Mouse (Mus musculus) midbrain, embryonic 16.5 days (tissue): ENCODE results near the gene Hbs1l. TPM values are rescaled to one million over a fixed set of nuclear protein-coding genes. Genes with fewer than 3 reads are reported as not detected.

Experiments
- ATAC-seq: fragments of 200-750 bp; cut with Nextera tagmentation; 2 replicates; pipeline ENCODE4 v1.8.0; 2017; ENCODE audit warnings: moderate TSS enrichment
- H3K27ac ChIP-seq: fragments of 300-500 bp; sonication (generic); 2 replicates; pipeline ENCODE4 v1.5.1; 2014; ENCODE audit warnings: mild to moderate bottlenecking, low read length, mixed read lengths
- H3K27me3 ChIP-seq: fragments of 300-500 bp; sonication (generic); 2 replicates; pipeline ENCODE4 v1.6.1; 2014; ENCODE audit warnings: low read depth, low read length, mixed read lengths; ENCODE audit not compliant: control insufficient read depth, insufficient read depth
- H3K36me3 ChIP-seq: fragments of 300-500 bp; sonication (generic); 2 replicates; pipeline ENCODE4 v1.6.1; 2014; ENCODE audit warnings: mild to moderate bottlenecking, low read length, moderate library complexity, mixed read lengths; ENCODE audit not compliant: control insufficient read depth, insufficient read depth
- H3K4me1 ChIP-seq: fragments of 300-500 bp; sonication (generic); 2 replicates; pipeline ENCODE4 v1.6.1; 2014; ENCODE audit warnings: mild to moderate bottlenecking, low read length, mixed read lengths; ENCODE audit not compliant: control insufficient read depth, insufficient read depth
- H3K4me2 ChIP-seq: fragments of 300-500 bp; sonication (generic); 2 replicates; pipeline ENCODE4 v1.6.1; 2014; ENCODE audit warnings: mild to moderate bottlenecking, low read length, mixed read lengths
- H3K4me3 ChIP-seq: fragments of 300-500 bp; sonication (generic); 2 replicates; pipeline ENCODE4 v1.5.1; 2014; ENCODE audit warnings: low read depth, mild to moderate bottlenecking, low read length, moderate library complexity, mixed read lengths
- H3K9ac ChIP-seq: fragments of 300-500 bp; sonication (generic); 2 replicates; pipeline ENCODE4 v1.6.1; 2014; ENCODE audit warnings: low read depth, low read length, mixed read lengths
- H3K9me3 ChIP-seq: fragments of 300-500 bp; sonication (generic); replicated peaks from 2 replicates; pipeline ENCODE4 v1.6.1; 2014; ENCODE audit warnings: mild to moderate bottlenecking, low read length, mixed read lengths; ENCODE audit not compliant: control insufficient read depth, poor library complexity, severe bottlenecking
- WGBS: fragments of 180-500 bp; shearing (Covaris S2); extraction: QIAGEN DNeasy Blood & Tissue Kit; methylation state at CpG from one replicate; pipeline ENCODE4 v1.1.7; 2014; 5-methylcytosine and 5-hydroxymethylcytosine counted together
- polyA plus RNA-seq: library from polyadenylated mRNA; unstranded; fragments of >200 nt; fragmentation: Nextera tagmentation; extraction: Ambion mirVana; gene quantifications from 2 replicates; pipeline ENCODE4 v1.2.1, GENCODE M21; 2015

The Hbs1l gene
- polyA plus RNA-seq, 1 experiment from 2014 or later: 89.3 TPM

- WGBS: 93% methylated on average over 2 of the region's 2 CpGs
Observed at GRCm38 (mm10) chr10:21267452-21267851, 28.3 kb upstream of the Hbs1l start.

GRCm38 (mm10) chr10:21268786-21269410 is 26.9 kb upstream of the Hbs1l start:
- no peak overlapping the region for H3K27ac ChIP-seq
- no peaks in the 10 kb centered on the region for H3K9me3 ChIP-seq
- ATAC-seq: no peak
- no peak overlapping the region for H3K4me3 ChIP-seq
- H3K4me2 ChIP-seq: no peak overlapping the region
- H3K36me3 ChIP-seq: no peaks in the 10 kb centered on the region
- no peak overlapping the region for H3K9ac ChIP-seq
- no peaks in the 10 kb centered on the region for H3K4me1 ChIP-seq
- no peaks in the 10 kb centered on the region for H3K27me3 ChIP-seq
- WGBS: 86% methylated on average over 6 of the region's 6 CpGs

More at GRCm38 (mm10) chr10:21267452-21267851, 28.3 kb upstream of the Hbs1l start:
- Histone ChIP-seq H3K27me3 (no peaks in the 10 kb centered on the region), H3K27ac (no peak overlapping the region), H3K4me1 (no peaks in the 10 kb centered on the region), H3K9me3 (no peaks in the 10 kb centered on the region), H3K4me2 (no peak overlapping the region), H3K4me3 (no peak overlapping the region), H3K9ac (no peak overlapping the region), H3K36me3 (no peaks in the 10 kb centered on the region)
- ATAC-seq: no peak

GRCm38 (mm10) chr10:21269920-21270319 is 25.9 kb upstream of the Hbs1l start:
- Histone ChIP-seq H3K4me2 (no peak overlapping the region), H3K9me3 (no peaks in the 10 kb centered on the region), H3K4me3 (no peak overlapping the region), H3K9ac (no peak overlapping the region), H3K27ac (no peak overlapping the region), H3K4me1 (no peaks in the 10 kb centered on the region), H3K27me3 (no peaks in the 10 kb centered on the region), H3K36me3 (no peaks in the 10 kb centered on the region)
- no peak for ATAC-seq
- 93% methylated on average over 2 of the region's 2 CpGs for WGBS

- Histone ChIP-seq H3K27ac (no peak overlapping the region), H3K4me1 (no peaks in the 10 kb centered on the region), H3K36me3 (no peaks in the 10 kb centered on the region), H3K9me3 (no peaks in the 10 kb centered on the region), H3K27me3 (no peaks in the 10 kb centered on the region), H3K4me2 (no peak overlapping the region), H3K4me3 (no peak overlapping the region), H3K9ac (no peak overlapping the region)
- ATAC-seq: no peak
- WGBS: 88% methylated on average over 5 of the region's 5 CpGs
Observed at GRCm38 (mm10) chr10:21270905-21271304, 24.9 kb upstream of the Hbs1l start.

GRCm38 (mm10) chr10:21271310-21271709 is 24.5 kb upstream of the Hbs1l start:
- H3K27ac ChIP-seq: no peak overlapping the region
- H3K9me3 ChIP-seq: no peaks in the 10 kb centered on the region
- no peak for ATAC-seq
- H3K4me2 ChIP-seq: no peak overlapping the region
- WGBS: 98% methylated on average over 2 of the region's 2 CpGs
- H3K4me1 ChIP-seq: no peaks in the 10 kb centered on the region
- no peaks in the 10 kb centered on the region for H3K27me3 ChIP-seq
- H3K9ac ChIP-seq: no peak overlapping the region
- no peak overlapping the region for H3K4me3 ChIP-seq
- H3K36me3 ChIP-seq: no peaks in the 10 kb centered on the region

GRCm38 (mm10) chr10:21271785-21272184 is 24.0 kb upstream of the Hbs1l start:
- Histone ChIP-seq H3K9ac (no peak overlapping the region), H3K4me2 (no peak overlapping the region)
- no peak for ATAC-seq

GRCm38 (mm10) chr10:21287243-21288127 is 8.3 kb upstream of the Hbs1l start:
- WGBS: 37% methylated on average over 10 of the region's 10 CpGs
- ATAC-seq: no peak; the same call in 1 of the 2 replicates
- Histone ChIP-seq H3K4me1 (no peaks in the 10 kb centered on the region), H3K4me2 (no peak overlapping the region), H3K4me3 (no peak overlapping the region), H3K27ac (no peak overlapping the region), H3K9me3 (no peaks in the 10 kb centered on the region), H3K27me3 (no peaks in the 10 kb centered on the region), H3K36me3 (no peaks in the 10 kb centered on the region), H3K9ac (no peak overlapping the region)

More at GRCm38 (mm10) chr10:21271785-21272184, 24.0 kb upstream of the Hbs1l start:
- no peaks in the 10 kb centered on the region for H3K27me3 ChIP-seq
- no peaks in the 10 kb centered on the region for H3K4me1 ChIP-seq
- H3K27ac ChIP-seq: no peak overlapping the region
- H3K36me3 ChIP-seq: no peaks in the 10 kb centered on the region
- no peaks in the 10 kb centered on the region for H3K9me3 ChIP-seq
- WGBS: 62% methylated on average over 6 of the region's 6 CpGs
- H3K4me3 ChIP-seq: no peak overlapping the region

GRCm38 (mm10) chr10:21291228-21291627 is 4.6 kb upstream of the Hbs1l start:
- no peaks in the 10 kb centered on the region for H3K9me3 ChIP-seq
- H3K27ac ChIP-seq: no peak overlapping the region
- no peak overlapping the region for H3K9ac ChIP-seq
- H3K4me3 ChIP-seq: no peak overlapping the region
- no peaks in the 10 kb centered on the region for H3K36me3 ChIP-seq
- no peak overlapping the region for H3K4me2 ChIP-seq
- 17% methylated on average over 4 of the region's 4 CpGs for WGBS
- H3K27me3 ChIP-seq: no peaks in the 10 kb centered on the region
- no peaks in the 10 kb centered on the region; the same call in 1 of the 2 replicates for H3K4me1 ChIP-seq
- no peak for ATAC-seq

GRCm38 (mm10) chr10:21294217-21294616 is 1.6 kb upstream of the Hbs1l start:
- no peak for ATAC-seq
- no peak overlapping the region for H3K4me3 ChIP-seq
- H3K27ac ChIP-seq: no peak overlapping the region
- WGBS: 91% methylated on average over 2 of the region's 2 CpGs
- peaks cover 19% of the 10 kb centered on the region for H3K4me1 ChIP-seq
- no peak overlapping the region for H3K9ac ChIP-seq
- no peaks in the 10 kb centered on the region for H3K36me3 ChIP-seq
- no peaks in the 10 kb centered on the region for H3K9me3 ChIP-seq
- no peak overlapping the region for H3K4me2 ChIP-seq
- H3K27me3 ChIP-seq: no peaks in the 10 kb centered on the region
